Mouse (Mus musculus): Measurements from ENCODE around the gene Mapre3.

Mapre3 gene

DNA sequence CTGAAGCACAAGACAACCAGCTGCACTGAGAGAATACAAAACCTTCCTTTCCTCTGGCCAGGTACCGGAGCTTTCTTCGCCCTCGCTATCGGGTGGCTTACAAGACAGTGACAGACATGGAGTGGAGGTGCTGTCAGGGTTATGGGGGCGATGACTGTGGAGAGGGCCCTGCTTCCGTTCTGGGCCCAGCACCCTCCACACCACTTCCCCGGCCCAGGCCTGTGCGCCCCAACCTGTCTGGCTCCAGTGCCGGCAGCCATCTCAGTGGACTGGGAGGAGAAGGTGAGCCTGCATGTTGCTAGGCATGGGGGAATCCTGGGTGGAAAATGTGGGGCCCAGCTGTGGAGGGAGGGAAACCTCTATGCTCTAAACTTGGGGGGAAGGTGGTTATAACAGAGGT lies 101.0 kb downstream of the Mapre3 start:
- DNase-seq (ENCODE audit: extremely low read depth, low read depth, low spot score) = no peak
